Mouse (Mus musculus): ENCODE results near the gene Arhgap24. TPM values are rescaled to one million over a fixed set of nuclear protein-coding genes. Genes with fewer than 3 reads are reported as not detected.

Arhgap24 gene
- polyA plus RNA-seq, 1 experiment from 2014 or later: 4.2 TPM

DNA sequence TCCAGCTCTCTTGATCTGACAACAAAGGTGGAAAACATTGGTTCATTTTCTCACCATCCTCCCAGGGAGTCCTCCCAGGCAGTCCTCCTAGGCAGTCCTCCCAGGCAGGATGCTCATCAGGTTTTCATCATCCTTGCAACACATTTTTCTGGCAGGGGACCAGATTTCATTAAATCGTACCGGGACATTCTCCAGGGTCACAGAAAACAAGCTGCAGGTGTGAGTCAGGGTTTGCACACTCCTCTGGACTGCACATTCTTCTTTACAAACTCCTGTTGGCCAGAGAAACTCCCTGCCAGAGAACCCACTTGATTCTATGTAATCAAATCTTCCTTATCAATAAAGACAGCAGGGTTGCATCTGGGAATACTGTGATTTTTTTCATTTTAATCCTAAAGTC, 25.9 kb upstream of the Arhgap24 start:
- no peak overlapping the region for H3K9ac ChIP-seq (ENCODE audit: low read length)
- H3K4me1 ChIP-seq (ENCODE audit: control insufficient read depth, insufficient read depth, low read length): no peaks in the 10 kb centered on the region
- no peak for DNase-seq (ENCODE audit: low spot score)
- H3K36me3 ChIP-seq (ENCODE audit: control insufficient read depth, insufficient read depth, low read length): no peaks in the 10 kb centered on the region
- H3K27me3 ChIP-seq (ENCODE audit: control insufficient read depth, insufficient read depth, low read length): no peaks in the 10 kb centered on the region
- H3K27ac ChIP-seq (ENCODE audit: low read depth, low read length): no peak overlapping the region
- WGBS: 76% methylated on average over 2 of the region's 2 CpGs
- H3K4me2 ChIP-seq (ENCODE audit: low read depth): no peak overlapping the region
- no peaks in the 10 kb centered on the region for H3K9me3 ChIP-seq (ENCODE audit: control insufficient read depth, low read length)
- no peak for ATAC-seq (ENCODE audit: insufficient read depth, low FRiP score, low TSS enrichment)
- H3K4me3 ChIP-seq (ENCODE audit: low read depth, low read length): no peak overlapping the region

DNA sequence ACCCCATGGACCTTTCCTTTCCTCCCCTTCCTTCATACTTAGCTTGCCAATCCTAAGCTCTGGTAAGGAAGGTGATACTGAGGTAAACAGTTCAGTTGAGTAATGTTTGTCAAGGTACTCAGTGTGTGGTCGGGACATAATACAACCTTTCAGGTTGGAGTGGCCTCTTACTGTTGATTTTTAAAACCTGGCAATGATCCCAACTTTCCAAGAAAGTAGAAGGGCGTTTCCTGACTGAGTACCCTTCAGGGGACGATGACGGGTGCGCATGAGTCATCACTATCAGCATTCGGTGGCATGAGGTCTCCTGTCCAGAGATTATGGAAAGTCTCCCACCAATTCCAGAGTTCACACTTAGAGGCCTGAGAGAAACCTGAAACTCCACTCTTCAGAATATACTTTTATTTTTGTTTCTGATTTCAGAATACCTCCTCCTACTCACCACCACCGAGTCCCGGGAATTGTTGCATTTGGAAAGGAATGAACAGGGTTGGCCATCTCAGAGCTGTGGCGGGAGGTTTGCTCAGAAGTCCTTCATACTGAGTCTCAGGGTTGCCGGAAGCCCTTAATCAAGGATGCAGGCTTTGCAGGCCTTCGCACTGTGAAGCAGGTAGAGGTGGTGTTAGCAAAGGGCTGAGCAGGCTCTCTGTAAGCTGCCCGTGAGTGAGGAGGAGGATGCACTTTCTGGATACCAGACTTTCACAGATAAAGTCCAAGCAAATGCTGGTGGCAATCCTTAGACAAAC, 20.6 kb upstream of the Arhgap24 start:
- ATAC-seq (ENCODE audit: insufficient read depth, low FRiP score, low TSS enrichment) (no peak), DNase-seq (ENCODE audit: low spot score) (no peak)
- no peak overlapping the region for H3K4me3 ChIP-seq (ENCODE audit: low read depth, low read length)
- H3K9me3 ChIP-seq (ENCODE audit: control insufficient read depth, low read length): no peaks in the 10 kb centered on the region
- H3K4me2 ChIP-seq (ENCODE audit: low read depth): no peak overlapping the region
- no peaks in the 10 kb centered on the region for H3K27me3 ChIP-seq (ENCODE audit: control insufficient read depth, insufficient read depth, low read length)
- no peak overlapping the region for H3K9ac ChIP-seq (ENCODE audit: low read length)
- H3K36me3 ChIP-seq (ENCODE audit: control insufficient read depth, insufficient read depth, low read length): no peaks in the 10 kb centered on the region
- no peak overlapping the region for H3K27ac ChIP-seq (ENCODE audit: low read depth, low read length)
- no peaks in the 10 kb centered on the region for H3K4me1 ChIP-seq (ENCODE audit: control insufficient read depth, insufficient read depth, low read length)
- WGBS: 92% methylated on average over 12 of the region's 12 CpGs

DNA sequence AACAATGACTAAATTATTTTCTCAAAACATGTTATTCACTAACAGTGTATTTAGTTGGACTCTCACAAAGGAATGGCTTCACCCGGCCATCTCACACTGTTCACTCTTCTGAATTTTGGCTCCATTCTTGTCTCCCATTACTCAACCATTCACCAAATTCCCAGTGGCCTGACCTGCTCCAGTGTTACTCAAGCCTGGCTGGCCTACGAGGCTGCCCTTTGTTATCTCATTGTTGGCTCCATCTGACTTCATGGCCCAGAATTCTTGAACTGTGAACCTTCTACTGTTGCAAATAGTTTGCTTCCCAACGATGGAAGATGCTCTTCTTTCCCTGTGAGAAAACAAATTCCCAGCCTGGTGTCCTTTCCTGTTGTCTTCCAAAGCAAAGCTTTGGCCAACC, 18.2 kb upstream of the Arhgap24 start:
- WGBS: 87% methylated on average over 3 of the region's 3 CpGs
- Histone ChIP-seq H3K27ac (ENCODE audit: low read depth, low read length) (no peak overlapping the region), H3K4me1 (ENCODE audit: control insufficient read depth, insufficient read depth, low read length) (no peaks in the 10 kb centered on the region), H3K9me3 (ENCODE audit: control insufficient read depth, low read length) (no peaks in the 10 kb centered on the region), H3K4me2 (ENCODE audit: low read depth) (no peak overlapping the region), H3K9ac (ENCODE audit: low read length) (no peak overlapping the region), H3K27me3 (ENCODE audit: control insufficient read depth, insufficient read depth, low read length) (no peaks in the 10 kb centered on the region), H3K36me3 (ENCODE audit: control insufficient read depth, insufficient read depth, low read length) (no peaks in the 10 kb centered on the region), H3K4me3 (ENCODE audit: low read depth, low read length) (no peak overlapping the region)
- no peak for DNase-seq (ENCODE audit: low spot score)
- ATAC-seq (ENCODE audit: insufficient read depth, low FRiP score, low TSS enrichment): no peak

DNA sequence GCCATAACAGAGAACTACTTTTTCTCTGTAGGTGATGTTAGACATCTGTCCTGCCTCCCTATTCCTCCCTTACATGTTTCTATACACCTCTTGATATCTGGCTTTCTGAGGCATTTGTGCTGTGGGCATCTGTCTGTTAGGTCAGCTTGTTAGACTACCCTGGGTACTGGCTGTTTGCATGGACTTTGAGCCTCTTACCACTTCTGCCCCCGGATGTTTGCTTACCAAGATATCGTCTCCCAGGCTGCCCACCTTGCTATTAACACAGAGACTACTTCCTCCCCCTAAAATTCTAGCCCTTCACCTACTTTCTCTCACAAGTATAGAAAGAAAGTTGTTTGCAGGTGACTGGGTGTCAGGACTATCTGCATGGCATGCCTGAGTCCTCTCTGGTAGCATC, 15.8 kb upstream of the Arhgap24 start:
- Histone ChIP-seq H3K4me1 (ENCODE audit: control insufficient read depth, insufficient read depth, low read length) (no peaks in the 10 kb centered on the region), H3K27ac (ENCODE audit: low read depth, low read length) (no peak overlapping the region), H3K9ac (ENCODE audit: low read length) (no peak overlapping the region), H3K36me3 (ENCODE audit: control insufficient read depth, insufficient read depth, low read length) (no peaks in the 10 kb centered on the region), H3K4me2 (ENCODE audit: low read depth) (no peak overlapping the region), H3K27me3 (ENCODE audit: control insufficient read depth, insufficient read depth, low read length) (no peaks in the 10 kb centered on the region), H3K4me3 (ENCODE audit: low read depth, low read length) (no peak overlapping the region), H3K9me3 (ENCODE audit: control insufficient read depth, low read length) (no peaks in the 10 kb centered on the region)
- ATAC-seq (ENCODE audit: insufficient read depth, low FRiP score, low TSS enrichment) (no peak), DNase-seq (ENCODE audit: low spot score) (no peak)
- WGBS: 90% methylated on average over 2 of the region's 2 CpGs

DNA sequence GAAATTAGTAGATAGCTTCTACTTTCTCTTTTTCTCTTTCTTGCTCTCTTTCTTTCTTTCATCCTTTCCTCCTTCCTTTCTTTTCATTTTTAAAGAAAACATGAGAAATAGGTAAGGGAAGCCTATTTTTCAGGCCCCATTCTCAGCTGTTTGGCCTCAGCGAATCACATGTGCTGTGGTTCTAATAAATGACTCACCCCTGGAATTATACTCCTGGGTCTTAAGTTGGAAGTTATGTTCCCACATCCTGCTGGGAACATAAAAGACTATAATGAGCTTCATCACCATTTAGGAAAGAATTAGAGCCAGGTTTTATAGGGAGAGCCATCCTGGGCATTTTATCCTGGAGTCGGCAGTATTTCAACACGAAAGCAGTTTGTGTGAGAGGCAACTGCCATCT, 12.9 kb upstream of the Arhgap24 start:
- H3K4me1 ChIP-seq (ENCODE audit: control insufficient read depth, insufficient read depth, low read length): no peaks in the 10 kb centered on the region
- ATAC-seq (ENCODE audit: insufficient read depth, low FRiP score, low TSS enrichment) (no peak), DNase-seq (ENCODE audit: low spot score) (no peak)
- H3K4me2 ChIP-seq (ENCODE audit: low read depth): no peak overlapping the region
- H3K27me3 ChIP-seq (ENCODE audit: control insufficient read depth, insufficient read depth, low read length): no peaks in the 10 kb centered on the region
- no peak overlapping the region for H3K4me3 ChIP-seq (ENCODE audit: low read depth, low read length)
- no peak overlapping the region for H3K27ac ChIP-seq (ENCODE audit: low read depth, low read length)
- no peak overlapping the region for H3K9ac ChIP-seq (ENCODE audit: low read length)
- H3K36me3 ChIP-seq (ENCODE audit: control insufficient read depth, insufficient read depth, low read length): no peaks in the 10 kb centered on the region
- WGBS: 78% methylated on average over 3 of the region's 3 CpGs
- no peaks in the 10 kb centered on the region for H3K9me3 ChIP-seq (ENCODE audit: control insufficient read depth, low read length)

DNA sequence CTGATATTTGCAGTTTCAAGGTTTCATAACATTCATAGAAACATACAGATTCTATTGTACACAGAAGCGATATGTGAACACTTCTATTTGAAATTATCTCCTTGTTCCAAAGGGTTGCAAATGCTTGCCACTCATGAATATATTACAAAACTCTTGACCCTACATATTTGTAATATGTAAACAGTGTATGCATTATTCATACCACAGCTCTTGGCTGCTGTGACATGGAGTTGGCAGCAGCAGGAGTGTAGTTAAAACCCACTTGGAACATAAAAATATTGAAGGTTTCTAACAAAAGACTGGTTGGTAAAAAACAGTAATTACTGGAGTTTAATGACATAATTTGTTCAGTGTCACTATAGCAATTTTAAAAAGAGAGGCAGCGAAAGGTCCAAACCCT, 10.9 kb upstream of the Arhgap24 start:
- no peak for DNase-seq (ENCODE audit: low spot score)
- H3K9ac ChIP-seq (ENCODE audit: low read length): no peak overlapping the region
- H3K4me2 ChIP-seq (ENCODE audit: low read depth): no peak overlapping the region
- 95% methylated on average over 2 of the region's 2 CpGs for WGBS
- no peak overlapping the region for H3K27ac ChIP-seq (ENCODE audit: low read depth, low read length)
- no peaks in the 10 kb centered on the region for H3K9me3 ChIP-seq (ENCODE audit: control insufficient read depth, low read length)
- no peaks in the 10 kb centered on the region for H3K27me3 ChIP-seq (ENCODE audit: control insufficient read depth, insufficient read depth, low read length)
- ATAC-seq (ENCODE audit: insufficient read depth, low FRiP score, low TSS enrichment): no peak
- H3K4me3 ChIP-seq (ENCODE audit: low read depth, low read length): no peak overlapping the region
- no peaks in the 10 kb centered on the region for H3K4me1 ChIP-seq (ENCODE audit: control insufficient read depth, insufficient read depth, low read length)
- H3K36me3 ChIP-seq (ENCODE audit: control insufficient read depth, insufficient read depth, low read length): no peaks in the 10 kb centered on the region

DNA sequence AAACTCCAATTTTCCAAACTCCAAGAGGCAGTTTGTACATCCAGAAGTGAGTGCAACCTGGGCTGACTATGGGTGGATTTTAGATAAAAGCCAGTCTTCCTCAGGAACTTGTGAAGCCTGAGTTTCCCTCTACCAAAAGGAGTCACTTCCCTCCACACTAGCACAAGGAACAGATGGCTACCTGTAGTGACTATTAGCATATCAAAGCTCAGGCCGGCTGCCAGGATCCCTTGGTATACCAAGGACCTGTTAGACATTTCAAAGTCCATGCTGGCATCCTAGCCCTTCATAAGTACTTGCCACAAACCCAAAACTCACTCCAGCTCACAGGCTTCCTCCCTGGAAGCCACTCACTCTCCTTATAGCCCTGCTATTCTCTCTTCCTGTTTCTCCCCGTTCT, 3.1 kb upstream of the Arhgap24 start:
- Histone ChIP-seq H3K9ac (ENCODE audit: low read length) (no peak overlapping the region), H3K27ac (ENCODE audit: low read depth, low read length) (no peak overlapping the region), H3K4me1 (ENCODE audit: control insufficient read depth, insufficient read depth, low read length) (peaks cover 5% of the 10 kb centered on the region; the same call in 1 of the 2 replicates), H3K4me3 (ENCODE audit: low read depth, low read length) (no peak overlapping the region), H3K9me3 (ENCODE audit: control insufficient read depth, low read length) (no peaks in the 10 kb centered on the region), H3K36me3 (ENCODE audit: control insufficient read depth, insufficient read depth, low read length) (no peaks in the 10 kb centered on the region), H3K4me2 (ENCODE audit: low read depth) (no peak overlapping the region), H3K27me3 (ENCODE audit: control insufficient read depth, insufficient read depth, low read length) (no peaks in the 10 kb centered on the region)
- no peak for ATAC-seq (ENCODE audit: insufficient read depth, low FRiP score, low TSS enrichment)
- 3% methylated on average over 2 of the region's 2 CpGs for WGBS
- no peak for DNase-seq (ENCODE audit: low spot score)

DNA sequence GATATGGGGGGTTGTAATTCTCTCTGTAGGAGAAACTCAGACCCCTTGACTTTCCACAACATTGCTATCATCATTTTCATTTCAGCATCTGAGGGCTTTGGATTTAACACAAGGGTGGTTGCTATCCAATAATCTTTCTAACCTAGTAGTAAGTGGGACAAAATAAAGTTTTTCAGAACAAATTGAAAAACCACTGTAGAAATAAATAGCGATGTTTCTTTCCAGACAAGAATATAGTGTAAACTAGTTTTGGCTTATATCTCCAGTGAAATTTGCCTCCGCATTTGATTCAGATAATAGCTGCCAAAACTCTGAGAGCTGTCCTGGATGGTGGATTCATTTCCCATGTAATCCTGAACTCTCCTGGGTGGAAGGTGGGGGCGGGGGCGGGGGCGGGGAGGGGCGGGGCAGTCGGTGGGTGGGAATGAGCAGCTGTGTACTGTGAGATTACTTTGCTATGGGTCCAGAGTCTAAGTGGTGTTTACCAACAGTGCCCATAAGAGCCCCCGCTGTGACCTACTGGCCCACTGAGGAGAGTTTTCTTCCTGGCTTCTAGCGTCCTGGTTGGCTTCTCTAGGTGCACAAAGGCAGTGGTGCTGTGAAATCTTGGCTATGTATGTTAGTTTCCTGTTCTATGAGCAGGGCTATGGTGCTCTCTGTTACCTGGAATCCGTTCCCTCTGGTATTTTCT, 2.2 kb downstream of the Arhgap24 start:
- Histone ChIP-seq H3K27me3 (ENCODE audit: control insufficient read depth, insufficient read depth, low read length) (no peaks in the 10 kb centered on the region), H3K4me1 (ENCODE audit: control insufficient read depth, insufficient read depth, low read length) (peaks cover 5% of the 10 kb centered on the region; the same call in 1 of the 2 replicates), H3K27ac (ENCODE audit: low read depth, low read length) (no peak overlapping the region), H3K4me2 (ENCODE audit: low read depth) (no peak overlapping the region), H3K9ac (ENCODE audit: low read length) (no peak overlapping the region), H3K4me3 (ENCODE audit: low read depth, low read length) (no peak overlapping the region), H3K36me3 (ENCODE audit: control insufficient read depth, insufficient read depth, low read length) (no peaks in the 10 kb centered on the region), H3K9me3 (ENCODE audit: control insufficient read depth, low read length) (no peaks in the 10 kb centered on the region)
- ATAC-seq (ENCODE audit: insufficient read depth, low FRiP score, low TSS enrichment) (no peak), DNase-seq (ENCODE audit: low spot score) (no peak)
- 35% methylated on average over 10 of the region's 10 CpGs for WGBS

DNA sequence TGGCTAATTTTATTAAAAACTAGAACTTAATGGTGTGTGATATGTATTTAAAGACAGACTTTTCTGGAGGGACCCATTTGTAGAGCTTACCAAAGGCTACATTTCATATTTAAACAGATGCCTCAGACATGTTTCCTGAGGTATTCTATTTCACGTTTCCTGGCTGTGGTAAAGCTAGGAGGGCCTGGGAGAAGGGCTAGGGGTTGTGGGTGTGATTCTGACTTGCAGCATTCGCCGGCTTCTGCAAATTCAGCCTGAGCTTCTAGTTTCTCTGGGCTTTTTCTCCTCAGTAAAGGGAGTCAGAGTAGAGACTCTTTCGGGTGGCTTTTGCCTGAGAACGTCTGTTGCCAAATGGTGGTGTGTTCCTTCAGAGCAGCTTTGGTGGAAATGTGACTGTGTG, 10.4 kb downstream of the Arhgap24 start:
- Histone ChIP-seq H3K27me3 (ENCODE audit: control insufficient read depth, insufficient read depth, low read length) (no peaks in the 10 kb centered on the region), H3K4me3 (ENCODE audit: low read depth, low read length) (no peak overlapping the region), H3K4me2 (ENCODE audit: low read depth) (no peak overlapping the region), H3K4me1 (ENCODE audit: control insufficient read depth, insufficient read depth, low read length) (no peaks in the 10 kb centered on the region), H3K9ac (ENCODE audit: low read length) (no peak overlapping the region), H3K27ac (ENCODE audit: low read depth, low read length) (no peak overlapping the region), H3K36me3 (ENCODE audit: control insufficient read depth, insufficient read depth, low read length) (no peaks in the 10 kb centered on the region), H3K9me3 (ENCODE audit: control insufficient read depth, low read length) (no peaks in the 10 kb centered on the region)
- WGBS: 68% methylated on average over 5 of the region's 5 CpGs
- ATAC-seq (ENCODE audit: insufficient read depth, low FRiP score, low TSS enrichment): no peak
- DNase-seq (ENCODE audit: low spot score): no peak
